Mouse (Mus musculus): Measurements from ENCODE around the gene Tnnc1. TPM values are rescaled to one million over a fixed set of nuclear protein-coding genes. Genes with fewer than 3 reads are reported as not detected.

The Tnnc1 gene
- not detected in 4 replicates for total RNA-seq (2023; ENCODE audit: inconsistent age)

DNA sequence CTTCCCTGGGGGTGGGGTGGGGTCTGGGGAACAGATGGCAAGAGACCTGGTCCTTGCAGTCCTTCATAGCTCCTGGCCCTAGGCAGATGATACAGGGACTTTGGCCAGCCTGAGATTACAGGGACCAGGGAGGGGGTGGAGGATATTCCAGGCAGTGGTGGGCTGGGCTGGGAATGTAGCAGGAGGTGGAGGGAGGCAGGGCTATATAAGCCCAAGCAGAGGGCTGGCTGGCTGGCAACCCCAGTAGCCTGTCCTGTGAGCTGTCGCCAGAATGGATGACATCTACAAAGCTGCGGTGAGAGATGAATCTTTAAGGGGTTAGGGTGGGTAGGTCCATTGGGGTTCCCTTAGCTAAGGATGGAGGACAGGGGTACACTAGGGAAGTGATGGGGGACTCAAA is at the start of gene Tnnc1:
TSS of gene Tnnc1 (plus strand) at position 229 of the 400 bp plus-strand sequence.

DNA sequence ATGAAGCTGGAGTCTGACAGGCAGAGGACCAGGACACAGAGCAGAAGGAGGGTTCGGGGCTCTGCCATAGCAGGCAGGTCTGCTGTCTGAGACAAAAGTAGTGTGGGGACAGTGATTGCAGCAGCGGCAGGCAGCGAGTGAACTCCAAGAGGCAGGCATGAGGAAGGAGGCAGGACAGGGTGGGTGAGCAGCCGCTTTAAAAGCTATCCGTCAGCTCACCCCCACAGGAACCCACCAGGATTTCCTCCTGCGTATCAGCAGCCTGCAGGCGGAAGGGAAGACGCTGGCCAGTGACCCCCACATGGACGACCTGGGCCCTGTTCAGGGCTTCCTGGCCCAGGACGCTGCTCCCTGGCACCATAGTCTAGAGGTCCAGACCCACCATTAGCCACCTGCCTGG is 39.7 kb upstream of the Tnnc1 start, which contains the start of gene Stab1:
TSS of gene Stab1 (minus strand) at position 217 of the 400 bp plus-strand sequence.

GRCm38 (mm10) chr14:31216846-31217245 is 8.7 kb downstream of the Tnnc1 start, which contains the start of gene Nisch:
TSS of gene Nisch (minus strand) at chr14:31216946.

GRCm38 (mm10) chr14:31217666-31218065 is 9.6 kb downstream of the Tnnc1 start, which contains the start of gene Sema3g:
TSS of gene Sema3g (plus strand) at chr14:31217860.

DNA sequence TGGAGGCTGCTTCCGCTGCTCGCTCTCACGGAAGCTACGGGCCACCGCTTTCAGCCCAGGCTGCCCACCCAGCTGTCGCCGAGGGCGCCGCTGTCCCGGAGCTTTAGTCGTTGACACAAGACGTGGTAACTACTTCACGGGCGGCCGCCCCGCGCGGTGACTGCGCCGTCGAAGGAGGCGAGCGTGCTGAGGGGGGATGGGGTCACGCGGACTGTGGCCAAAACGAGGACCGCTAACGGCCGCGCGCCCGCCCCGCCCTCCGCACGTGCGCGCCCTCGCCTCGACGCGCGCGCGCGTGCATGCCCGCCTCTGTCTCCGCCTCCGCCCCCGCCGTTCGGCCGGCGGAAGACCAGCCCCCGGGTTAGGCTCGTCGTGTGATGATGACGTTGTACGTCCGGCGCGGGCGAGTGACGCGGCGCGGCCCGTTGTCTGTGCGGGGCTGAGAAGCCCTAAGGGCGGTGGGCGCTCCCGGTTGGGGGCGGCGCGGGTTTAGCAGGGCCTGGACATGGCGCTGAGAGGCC is 43.0 kb downstream of the Tnnc1 start, which contains the start of the genes Phf7 and Bap1:
TSS of gene Phf7 (minus strand) at position 234 of the 521 bp plus-strand sequence.
TSS of gene Bap1 (plus strand) at position 367 of the 521 bp plus-strand sequence.

Other genes starting within 250 kb of the Tnnc1 start
- gene Glt8d1, start 206.9 kb upstream of the Tnnc1 start, total RNA-seq (2023; ENCODE audit: inconsistent age), result 12.7 to 14.4 TPM (median 13.7 TPM) in 4 replicates
- 65.2 to 95.5 TPM (median 75.3 TPM) in 4 replicates for gene Spcs1, start 206.6 kb upstream of the Tnnc1 start, total RNA-seq (2023; ENCODE audit: inconsistent age)
- gene Pbrm1, start 189.2 kb upstream of the Tnnc1 start, total RNA-seq (2023; ENCODE audit: inconsistent age), result 75.0 to 87.2 TPM (median 79.0 TPM) in 4 replicates
- 492 to 523 TPM (median 508 TPM) in 4 replicates for gene Gnl3, start 189.2 kb upstream of the Tnnc1 start, total RNA-seq (2023; ENCODE audit: inconsistent age)
- 29.5 to 36.6 TPM (median 32.7 TPM) in 4 replicates for gene Smim4, start 79.4 kb upstream of the Tnnc1 start, total RNA-seq (2023; ENCODE audit: inconsistent age)
- 0.90 to 2.2 TPM (median 1.5 TPM) in 4 replicates for gene Nt5dc2, start 77.3 kb upstream of the Tnnc1 start, total RNA-seq (2023; ENCODE audit: inconsistent age)
- gene Stab1, start 39.7 kb upstream of the Tnnc1 start, total RNA-seq (2023; ENCODE audit: inconsistent age), result 0.60 to 1.9 TPM (median 0.69 TPM) in 4 replicates
- gene Nisch, start 8.6 kb downstream of the Tnnc1 start, total RNA-seq (2023; ENCODE audit: inconsistent age), result 333 to 346 TPM (median 340 TPM) in 4 replicates
- gene Sema3g, start 9.5 kb downstream of the Tnnc1 start, total RNA-seq (2023; ENCODE audit: inconsistent age), result 0.16 to 0.21 TPM (median 0.21 TPM) in 3 of 4 replicates, not detected in the other
- gene Phf7, start 43.0 kb downstream of the Tnnc1 start, total RNA-seq (2023; ENCODE audit: inconsistent age), result 13.3 to 16.2 TPM (median 15.3 TPM) in 4 replicates
- 117 to 125 TPM (median 123 TPM) in 4 replicates for gene Bap1, start 43.1 kb downstream of the Tnnc1 start, total RNA-seq (2023; ENCODE audit: inconsistent age)
- gene Dnah1, start 115.6 kb downstream of the Tnnc1 start, total RNA-seq (2023; ENCODE audit: inconsistent age), result 0.15 to 0.36 TPM (median 0.24 TPM) in 4 replicates
- 47.8 to 54.0 TPM (median 51.6 TPM) in 4 replicates for gene Capn7, start 128.3 kb downstream of the Tnnc1 start, total RNA-seq (2023; ENCODE audit: inconsistent age)
- 263 to 304 TPM (median 276 TPM) in 4 replicates for gene Sh3bp5, start 227.8 kb downstream of the Tnnc1 start, total RNA-seq (2023; ENCODE audit: inconsistent age)